Mouse (Mus musculus) midbrain, embryonic 14.5 days (tissue): Measurements from ENCODE around the gene Polr2b. TPM values are rescaled to one million over a fixed set of nuclear protein-coding genes. Genes with fewer than 3 reads are reported as not detected.

Source experiments
- ATAC-seq: fragments of 200-750 bp; cut with Nextera tagmentation; 2 replicates; pipeline ENCODE4 v1.8.0; 2017; ENCODE audit warnings: moderate number of reproducible peaks, moderate library complexity; ENCODE audit not compliant: low FRiP score, low TSS enrichment
- DNase-seq: peaks from one replicate; pipeline ENCODE4 v3.0.0-alpha.2; 2015
- H3K27ac ChIP-seq: fragments of 300-500 bp; sonication (generic); replicated peaks from 2 replicates; pipeline ENCODE4 v1.5.1; 2014; ENCODE audit warnings: mild to moderate bottlenecking, low read depth, low read length, moderate library complexity
- H3K27me3 ChIP-seq: fragments of 300-500 bp; sonication (generic); 2 replicates; pipeline ENCODE4 v1.6.1; 2014; ENCODE audit warnings: low read length, control low read depth, mixed read lengths; ENCODE audit not compliant: control insufficient read depth, insufficient read depth
- H3K36me3 ChIP-seq: fragments of 300-500 bp; sonication (generic); 2 replicates; pipeline ENCODE4 v1.6.1; 2014; ENCODE audit warnings: low read length, control low read depth; ENCODE audit not compliant: control insufficient read depth, insufficient read depth
- H3K4me1 ChIP-seq: fragments of 300-500 bp; sonication (generic); 2 replicates; pipeline ENCODE4 v1.6.1; 2014; ENCODE audit warnings: mild to moderate bottlenecking, antibody characterized with exemption, low read length, control low read depth; ENCODE audit not compliant: control insufficient read depth, insufficient read depth
- H3K4me2 ChIP-seq: fragments of 300-500 bp; sonication (generic); 2 replicates; pipeline ENCODE4 v1.6.1; 2014; ENCODE audit warnings: mild to moderate bottlenecking, low read length, moderate library complexity
- H3K4me3 ChIP-seq: fragments of 300-500 bp; sonication (generic); replicated peaks from 2 replicates; pipeline ENCODE4 v1.5.1; 2014; ENCODE audit warnings: low read depth, low read length
- H3K9ac ChIP-seq: fragments of 300-500 bp; sonication (generic); replicated peaks from 2 replicates; pipeline ENCODE4 v1.6.1; 2014; ENCODE audit warnings: mild to moderate bottlenecking, low read length, moderate library complexity
- H3K9me3 ChIP-seq: fragments of 300-500 bp; sonication (generic); 2 replicates; pipeline ENCODE4 v1.6.1; 2016; ENCODE audit warnings: low read length, control low read depth, mixed read lengths; ENCODE audit not compliant: control insufficient read depth
- WGBS: fragments of 180-500 bp; shearing (Covaris S2); extraction: QIAGEN DNeasy Blood & Tissue Kit; methylation state at CpG from one replicate; pipeline ENCODE4 v1.1.7; 2014; 5-methylcytosine and 5-hydroxymethylcytosine counted together
- polyA plus RNA-seq: library from polyadenylated mRNA; unstranded; fragments of >200 nt; fragmentation: Nextera tagmentation; extraction: Ambion mirVana; gene quantifications from 2 replicates; pipeline ENCODE4 v1.2.1, GENCODE M21; 2014

The Polr2b gene
- polyA plus RNA-seq, 1 experiment from 2014 or later: 77.2 TPM

- Histone ChIP-seq H3K9me3 (no peaks in the 10 kb centered on the region), H3K27ac (no peak overlapping the region), H3K36me3 (peaks cover 11% of the 10 kb centered on the region; the same call in 1 of the 2 replicates), H3K4me3 (no peak overlapping the region), H3K4me2 (peak overlapping the region; percentile 75; the same call in 1 of the 2 replicates), H3K27me3 (no peaks in the 10 kb centered on the region), H3K9ac (no peak overlapping the region), H3K4me1 (peaks cover 5% of the 10 kb centered on the region; the same call in 1 of the 2 replicates)
- ATAC-seq: no peak
- 95% methylated on average over 30 of the region's 30 CpGs for WGBS
- DNase-seq: no peak
These were observed 41.9 kb upstream of the Polr2b start for GRCm38 (mm10) chr5:77267957-77268624.

GRCm38 (mm10) chr5:77269399-77269798 is 40.5 kb upstream of the Polr2b start:
- Histone ChIP-seq H3K27ac (no peak overlapping the region), H3K36me3 (peaks cover 20% of the 10 kb centered on the region; the same call in 1 of the 2 replicates), H3K9me3 (no peaks in the 10 kb centered on the region), H3K4me2 (no peak overlapping the region), H3K4me1 (peaks cover 5% of the 10 kb centered on the region; the same call in 1 of the 2 replicates), H3K9ac (no peak overlapping the region), H3K4me3 (no peak overlapping the region), H3K27me3 (no peaks in the 10 kb centered on the region)
- WGBS: 80% methylated on average over 8 of the region's 8 CpGs
- no peak for ATAC-seq
- no peak for DNase-seq

- no peak overlapping the region for H3K9ac ChIP-seq
- no peaks in the 10 kb centered on the region for H3K4me1 ChIP-seq
- ATAC-seq (no peak), DNase-seq (no peak)
- H3K4me2 ChIP-seq: no peak overlapping the region
- no peak overlapping the region for H3K4me3 ChIP-seq
- peaks cover 36% of the 10 kb centered on the region for H3K36me3 ChIP-seq
- no peaks in the 10 kb centered on the region for H3K9me3 ChIP-seq
- 82% methylated on average over 7 of the region's 7 CpGs for whole genome bisulfite sequencing
- H3K27ac ChIP-seq: no peak overlapping the region
- no peaks in the 10 kb centered on the region for H3K27me3 ChIP-seq
These were observed 36.8 kb upstream of the Polr2b start for GRCm38 (mm10) chr5:77273151-77273550.

- Histone ChIP-seq H3K27me3 (no peaks in the 10 kb centered on the region), H3K4me2 (no peak overlapping the region), H3K9ac (no peak overlapping the region), H3K36me3 (peaks cover 33% of the 10 kb centered on the region), H3K4me1 (no peaks in the 10 kb centered on the region), H3K4me3 (no peak overlapping the region), H3K9me3 (no peaks in the 10 kb centered on the region), H3K27ac (no peak overlapping the region)
- DNase-seq (peak; percentile 53), ATAC-seq (no peak)
- WGBS: 94% methylated on average over 5 of the region's 5 CpGs
These were observed 34.0 kb upstream of the Polr2b start for GRCm38 (mm10) chr5:77275950-77276349.

GRCm38 (mm10) chr5:77277204-77277603 is 32.7 kb upstream of the Polr2b start:
- H3K27me3 ChIP-seq: no peaks in the 10 kb centered on the region
- H3K36me3 ChIP-seq: peaks cover 45% of the 10 kb centered on the region
- no peak overlapping the region for H3K4me3 ChIP-seq
- H3K27ac ChIP-seq: no peak overlapping the region
- no peaks in the 10 kb centered on the region for H3K4me1 ChIP-seq
- H3K4me2 ChIP-seq: no peak overlapping the region
- 97% methylated on average over 6 of the region's 6 CpGs for WGBS
- no peak overlapping the region for H3K9ac ChIP-seq
- no peak for DNase-seq
- no peaks in the 10 kb centered on the region for H3K9me3 ChIP-seq
- ATAC-seq: no peak

GRCm38 (mm10) chr5:77281518-77282174 is 28.3 kb upstream of the Polr2b start:
- Histone ChIP-seq H3K9me3 (no peaks in the 10 kb centered on the region), H3K27me3 (no peaks in the 10 kb centered on the region), H3K36me3 (peaks cover 46% of the 10 kb centered on the region), H3K9ac (no peak overlapping the region), H3K4me1 (no peaks in the 10 kb centered on the region), H3K27ac (no peak overlapping the region), H3K4me2 (no peak overlapping the region), H3K4me3 (no peak overlapping the region)
- WGBS: 85% methylated on average over 20 of the region's 20 CpGs
- ATAC-seq (no peak), DNase-seq (no peak)

- ATAC-seq (no peak), DNase-seq (no peak)
- no peak overlapping the region for H3K4me3 ChIP-seq
- H3K27ac ChIP-seq: no peak overlapping the region
- H3K36me3 ChIP-seq: peaks cover 42% of the 10 kb centered on the region
- H3K4me1 ChIP-seq: no peaks in the 10 kb centered on the region
- no peaks in the 10 kb centered on the region for H3K9me3 ChIP-seq
- H3K27me3 ChIP-seq: no peaks in the 10 kb centered on the region
- 87% methylated on average over 9 of the region's 9 CpGs for WGBS
- H3K9ac ChIP-seq: no peak overlapping the region
- no peak overlapping the region for H3K4me2 ChIP-seq
These were observed 27.7 kb upstream of the Polr2b start for GRCm38 (mm10) chr5:77282242-77282641.

- H3K4me2 ChIP-seq: no peak overlapping the region
- no peak overlapping the region for H3K27ac ChIP-seq
- no peaks in the 10 kb centered on the region for H3K4me1 ChIP-seq
- no peak overlapping the region for H3K9ac ChIP-seq
- H3K9me3 ChIP-seq: no peaks in the 10 kb centered on the region
- WGBS: 79% methylated on average over 7 of the region's 7 CpGs
- peaks cover 58% of the 10 kb centered on the region for H3K36me3 ChIP-seq
- H3K4me3 ChIP-seq: no peak overlapping the region
- ATAC-seq: no peak
- DNase-seq: no peak
- no peaks in the 10 kb centered on the region for H3K27me3 ChIP-seq
These were observed 24.3 kb upstream of the Polr2b start for GRCm38 (mm10) chr5:77285685-77286084.

- no peak overlapping the region for H3K4me3 ChIP-seq
- ATAC-seq (no peak), DNase-seq (no peak)
- H3K4me2 ChIP-seq: no peak overlapping the region
- H3K4me1 ChIP-seq: no peaks in the 10 kb centered on the region
- WGBS: 75% methylated on average over 5 of the region's 5 CpGs
- no peak overlapping the region for H3K9ac ChIP-seq
- H3K36me3 ChIP-seq: peaks cover 50% of the 10 kb centered on the region
- H3K27me3 ChIP-seq: no peaks in the 10 kb centered on the region
- no peaks in the 10 kb centered on the region for H3K9me3 ChIP-seq
- H3K27ac ChIP-seq: no peak overlapping the region
These were observed 23.0 kb upstream of the Polr2b start for GRCm38 (mm10) chr5:77286904-77287303.
